Mouse (Mus musculus) forebrain, embryonic 11.5 days (tissue): ENCODE results near the gene Kcnc3. TPM values are rescaled to one million over a fixed set of nuclear protein-coding genes. Genes with fewer than 3 reads are reported as not detected.

Experiments
- ATAC-seq: fragments of 200-750 bp; cut with Nextera tagmentation; replicated peaks from 2 replicates; pipeline ENCODE4 v1.8.0; 2017; ENCODE audit warnings: moderate TSS enrichment; ENCODE audit not compliant: low FRiP score
- DNase-seq: peaks from one replicate; pipeline ENCODE4 v3.0.0-alpha.2; 2017; ENCODE audit warnings: low spot score
- H3K27ac ChIP-seq: fragments of 300-500 bp; sonication (generic); 2 replicates; pipeline ENCODE4 v1.5.1; 2014; ENCODE audit warnings: low read depth, low read length
- H3K27me3 ChIP-seq: fragments of 300-500 bp; sonication (generic); 2 replicates; pipeline ENCODE4 v1.6.1; 2014; ENCODE audit warnings: mild to moderate bottlenecking, low read length, mixed read lengths; ENCODE audit not compliant: control insufficient read depth, insufficient read depth
- H3K36me3 ChIP-seq: fragments of 300-500 bp; sonication (generic); 2 replicates; pipeline ENCODE4 v1.6.1; 2014; ENCODE audit warnings: mild to moderate bottlenecking, low read length, moderate library complexity, mixed read lengths; ENCODE audit not compliant: control insufficient read depth, insufficient read depth
- H3K4me1 ChIP-seq: fragments of 300-500 bp; sonication (generic); replicated peaks from 2 replicates; pipeline ENCODE4 v1.6.1; 2014; ENCODE audit warnings: low read length, mixed read lengths; ENCODE audit not compliant: control insufficient read depth, insufficient read depth
- H3K4me2 ChIP-seq: fragments of 300-500 bp; sonication (generic); 2 replicates; pipeline ENCODE4 v1.6.1; 2014; ENCODE audit warnings: low read depth, mild to moderate bottlenecking, low read length, moderate library complexity, mixed read lengths; ENCODE audit not compliant: severe bottlenecking
- H3K4me3 ChIP-seq: fragments of 300-500 bp; sonication (generic); 2 replicates; pipeline ENCODE4 v1.5.1; 2014; ENCODE audit warnings: low read depth, low read length
- H3K9ac ChIP-seq: fragments of 300-500 bp; sonication (generic); 2 replicates; pipeline ENCODE4 v1.6.1; 2014; ENCODE audit warnings: low read length
- H3K9me3 ChIP-seq: fragments of 300-500 bp; sonication (generic); 2 replicates; pipeline ENCODE4 v1.6.1; 2016; ENCODE audit warnings: low read length, mixed read lengths; ENCODE audit not compliant: control insufficient read depth
- WGBS: fragments of 180-500 bp; shearing (Covaris S2); extraction: QIAGEN DNeasy Blood & Tissue Kit; methylation state at CpG from one replicate; pipeline ENCODE4 v1.1.7; 2014; 5-methylcytosine and 5-hydroxymethylcytosine counted together
- polyA plus RNA-seq: library from polyadenylated mRNA; unstranded; fragments of >200 nt; fragmentation: Nextera tagmentation; extraction: Ambion mirVana; gene quantifications from 2 replicates; pipeline ENCODE4 v1.2.1, GENCODE M21; 2014

Gene Kcnc3
- polyA plus RNA-seq, 1 experiment from 2014 or later, result 1.8 TPM

DNA sequence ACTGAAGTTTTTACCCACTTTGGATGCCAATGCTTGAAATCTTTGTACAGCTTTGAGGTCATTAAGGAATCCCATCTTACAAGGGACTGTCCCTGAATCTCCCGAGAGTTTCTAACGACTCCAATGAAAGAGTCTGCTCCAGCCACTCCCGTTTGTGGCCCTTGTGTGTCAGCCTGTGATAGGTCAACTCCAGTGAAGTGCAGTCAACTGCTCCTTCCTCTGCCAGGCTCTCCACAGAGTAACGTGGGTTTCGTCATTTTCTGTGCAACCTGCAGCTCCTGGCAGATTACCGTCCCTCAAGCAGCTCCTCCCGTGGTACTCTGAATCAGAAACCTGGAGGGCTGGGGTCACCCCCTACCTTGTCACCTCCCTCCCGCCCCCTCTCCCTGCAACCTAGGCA is 27.2 kb upstream of the Kcnc3 start:
- Histone ChIP-seq H3K4me1 (0 out of 2 replicates have a peak, but pooled peaks cover 2% of the 10 kb centered on the region), H3K9ac (no peak overlapping the region), H3K27ac (no peak overlapping the region), H3K27me3 (no peaks in the 10 kb centered on the region), H3K4me2 (no peak overlapping the region), H3K4me3 (no peak overlapping the region), H3K36me3 (no peaks in the 10 kb centered on the region), H3K9me3 (no peaks in the 10 kb centered on the region)
- DNase-seq, result no peak
- WGBS, result 54% methylated on average over 8 of the region's 8 CpGs
- no peak for ATAC-seq

DNA sequence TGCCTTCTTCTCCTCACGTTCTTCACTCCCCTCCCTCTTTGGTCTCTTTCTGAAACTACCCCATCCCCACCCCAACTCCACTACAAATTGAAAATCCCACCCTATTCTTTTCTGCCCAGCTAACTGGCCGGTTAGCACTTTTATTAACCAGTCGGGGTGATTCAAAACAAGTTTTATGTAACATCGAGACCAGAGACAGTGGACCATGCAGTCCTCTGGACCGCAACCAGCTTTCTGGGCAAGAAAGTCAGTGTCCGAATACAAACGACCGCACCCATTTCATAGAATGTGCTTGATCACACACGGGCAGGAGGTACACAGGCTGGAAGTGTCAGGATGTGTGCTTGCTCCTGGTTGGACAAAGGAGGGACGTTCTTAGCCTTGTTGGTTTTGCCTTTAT is 26.0 kb upstream of the Kcnc3 start:
- WGBS, result 86% methylated on average over 10 of the region's 10 CpGs

DNA sequence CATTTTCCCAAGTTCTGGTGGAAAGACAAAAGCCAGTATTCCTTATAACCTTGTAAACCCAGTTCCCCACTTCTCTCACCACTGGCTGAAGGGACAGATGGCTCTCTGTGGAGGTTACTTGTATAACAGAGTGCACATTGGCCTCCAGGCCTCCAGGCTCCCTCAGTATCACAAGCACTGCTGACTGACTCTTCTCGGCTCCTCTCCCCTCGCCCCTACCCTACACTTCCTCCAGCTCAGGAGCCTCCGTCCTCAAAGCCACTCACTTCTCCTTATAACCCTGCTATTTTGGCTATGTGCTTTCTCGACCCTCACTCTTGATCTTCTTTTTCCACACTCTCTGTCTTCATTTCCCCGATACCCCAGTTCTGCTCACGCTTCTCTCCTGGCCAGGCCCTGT is 25.1 kb upstream of the Kcnc3 start:
- Histone ChIP-seq H3K27me3 (no peaks in the 10 kb centered on the region), H3K4me3 (no peak overlapping the region), H3K4me1 (0 out of 2 replicates have a peak, but pooled peaks cover 2% of the 10 kb centered on the region), H3K4me2 (no peak overlapping the region), H3K9ac (no peak overlapping the region), H3K36me3 (no peaks in the 10 kb centered on the region), H3K9me3 (no peaks in the 10 kb centered on the region), H3K27ac (no peak overlapping the region)
- 70% methylated on average over 6 of the region's 6 CpGs for WGBS
- DNase-seq (no peak), ATAC-seq (no peak)

More for the DNA sequence above, 26.0 kb upstream of the Kcnc3 start:
- no peaks in the 10 kb centered on the region for H3K36me3 ChIP-seq
- H3K9ac ChIP-seq, result no peak overlapping the region
- no peak overlapping the region for H3K4me3 ChIP-seq
- ATAC-seq (no peak), DNase-seq (no peak)
- 0 out of 2 replicates have a peak, but pooled peaks cover 2% of the 10 kb centered on the region for H3K4me1 ChIP-seq
- H3K4me2 ChIP-seq, result no peak overlapping the region
- H3K9me3 ChIP-seq, result no peaks in the 10 kb centered on the region
- H3K27me3 ChIP-seq, result no peaks in the 10 kb centered on the region
- no peak overlapping the region for H3K27ac ChIP-seq

DNA sequence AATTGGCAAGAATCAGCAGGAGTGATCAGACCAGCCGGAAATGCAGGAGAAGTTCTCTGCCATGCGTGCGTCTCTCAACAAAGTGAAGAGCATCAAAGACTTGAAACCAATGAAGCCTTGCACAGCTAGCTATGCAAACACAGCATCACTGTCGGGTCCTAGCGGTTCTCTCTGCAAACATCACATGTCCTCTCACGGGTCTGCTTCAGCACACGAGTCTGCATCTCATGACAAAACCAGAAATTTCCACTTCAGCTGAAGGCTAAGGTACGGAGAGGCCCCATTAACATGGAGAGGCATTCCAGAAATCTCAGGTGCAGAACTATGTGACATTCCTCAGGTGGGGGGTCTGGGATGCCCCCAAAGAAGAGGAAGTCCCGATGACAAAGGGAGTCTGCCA is 21.7 kb upstream of the Kcnc3 start:
- DNase-seq, result no peak
- no peaks in the 10 kb centered on the region; the same call in 1 of the 2 replicates for H3K4me1 ChIP-seq
- no peak overlapping the region for H3K9ac ChIP-seq
- no peak overlapping the region for H3K4me2 ChIP-seq
- H3K27ac ChIP-seq, result no peak overlapping the region
- H3K27me3 ChIP-seq, result no peaks in the 10 kb centered on the region
- ATAC-seq, result no peak
- WGBS, result 84% methylated on average over 9 of the region's 9 CpGs
- H3K9me3 ChIP-seq, result no peaks in the 10 kb centered on the region
- H3K36me3 ChIP-seq, result no peaks in the 10 kb centered on the region
- H3K4me3 ChIP-seq, result no peak overlapping the region

DNA sequence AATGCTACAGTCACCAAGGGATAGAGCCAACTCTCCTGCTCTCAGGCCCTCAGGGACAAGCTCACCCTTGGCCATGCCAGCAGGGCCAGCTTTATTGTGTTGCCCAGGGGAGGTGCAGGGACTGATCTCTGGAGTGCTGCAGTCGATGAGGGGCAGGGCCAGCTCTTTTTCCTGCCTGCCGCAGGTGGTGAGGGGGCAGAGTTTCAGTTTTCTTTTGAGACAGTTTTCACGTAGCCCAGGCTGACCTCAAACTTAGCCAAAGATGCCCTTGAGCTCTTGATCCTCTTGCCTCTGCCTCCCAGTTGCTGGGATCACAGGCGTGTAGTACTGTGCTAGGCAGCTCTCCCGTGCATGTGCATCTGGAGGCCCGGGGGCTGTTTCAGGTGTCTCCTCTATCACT is 19.5 kb upstream of the Kcnc3 start:
- Histone ChIP-seq H3K4me1 (no peaks in the 10 kb centered on the region; the same call in 1 of the 2 replicates), H3K4me2 (no peak overlapping the region), H3K36me3 (no peaks in the 10 kb centered on the region), H3K9ac (no peak overlapping the region; the same call in 1 of the 2 replicates), H3K27me3 (no peaks in the 10 kb centered on the region), H3K4me3 (no peak overlapping the region), H3K9me3 (no peaks in the 10 kb centered on the region), H3K27ac (no peak overlapping the region)
- DNase-seq, result no peak
- WGBS, result 82% methylated on average over 6 of the region's 6 CpGs
- ATAC-seq, result no peak

DNA sequence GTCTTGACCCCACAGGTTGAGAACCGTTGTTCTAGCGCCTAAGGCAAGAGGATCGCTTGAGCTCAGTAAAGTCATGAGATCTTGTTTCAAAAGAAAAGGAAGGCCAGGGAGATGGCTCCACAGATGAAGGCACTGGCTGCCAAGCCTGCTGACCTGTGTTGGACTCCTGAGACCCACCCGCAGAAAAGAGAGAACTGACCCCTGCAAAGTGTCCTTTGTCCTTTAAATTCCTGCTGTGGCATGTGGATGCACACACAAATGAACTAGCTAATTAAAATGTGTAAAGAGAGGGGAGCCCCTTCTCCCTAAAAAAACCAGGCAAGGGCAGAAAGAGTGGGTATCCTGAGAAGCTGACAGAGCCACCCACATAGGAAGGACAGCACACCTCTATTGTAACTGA is 18.7 kb upstream of the Kcnc3 start:
- no peak overlapping the region for H3K9ac ChIP-seq
- H3K9me3 ChIP-seq, result no peaks in the 10 kb centered on the region
- H3K4me2 ChIP-seq, result no peak overlapping the region
- WGBS, result 21% methylated on average over 4 of the region's 4 CpGs
- no peaks in the 10 kb centered on the region; the same call in 1 of the 2 replicates for H3K4me1 ChIP-seq
- DNase-seq (no peak), ATAC-seq (no peak)
- H3K36me3 ChIP-seq, result no peaks in the 10 kb centered on the region
- H3K27ac ChIP-seq, result no peak overlapping the region
- no peaks in the 10 kb centered on the region for H3K27me3 ChIP-seq
- H3K4me3 ChIP-seq, result no peak overlapping the region

DNA sequence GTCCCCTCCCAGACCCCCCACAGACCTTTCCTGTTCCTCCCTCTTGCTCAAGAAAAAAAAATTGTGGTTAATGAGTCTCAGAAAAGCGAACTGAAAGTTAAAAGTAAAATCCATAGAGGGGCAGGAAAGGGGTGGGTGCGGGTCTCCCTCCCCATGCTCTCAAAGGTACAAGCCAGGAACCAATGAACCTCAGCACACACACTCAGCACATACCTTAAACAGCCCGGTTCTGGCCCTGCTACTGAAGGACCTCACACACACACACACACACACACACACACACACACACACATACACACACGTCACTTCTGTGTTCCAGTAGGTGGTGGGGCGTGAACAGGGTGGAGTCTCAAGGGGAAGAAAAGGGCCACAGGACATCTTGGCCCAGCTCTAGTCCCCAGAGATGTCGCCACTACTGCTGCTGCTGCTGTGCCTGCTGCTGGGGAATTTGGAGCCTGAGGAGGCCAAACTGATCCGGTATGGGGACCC is 18.2 kb upstream of the Kcnc3 start, which contains the start of gene Napsa:
Napsa (plus strand) TSS at position 168 of the 489 bp plus-strand sequence.
- Histone ChIP-seq H3K4me3 (no peak within 1 kb of the TSS), H3K9me3 (no peaks in the 10 kb centered on the region), H3K27me3 (no peaks in the 10 kb centered on the region), H3K27ac (no peak within 1 kb of the TSS), H3K4me2 (no peak within 1 kb of the TSS), H3K36me3 (no peaks in the 10 kb centered on the region), H3K9ac (no peak within 1 kb of the TSS), H3K4me1 (no peaks in the 10 kb centered on the region; the same call in 1 of the 2 replicates)
- DNase-seq, result no peak
- no peak for ATAC-seq
- 35% methylated on average over 7 of the region's 7 CpGs for WGBS

DNA sequence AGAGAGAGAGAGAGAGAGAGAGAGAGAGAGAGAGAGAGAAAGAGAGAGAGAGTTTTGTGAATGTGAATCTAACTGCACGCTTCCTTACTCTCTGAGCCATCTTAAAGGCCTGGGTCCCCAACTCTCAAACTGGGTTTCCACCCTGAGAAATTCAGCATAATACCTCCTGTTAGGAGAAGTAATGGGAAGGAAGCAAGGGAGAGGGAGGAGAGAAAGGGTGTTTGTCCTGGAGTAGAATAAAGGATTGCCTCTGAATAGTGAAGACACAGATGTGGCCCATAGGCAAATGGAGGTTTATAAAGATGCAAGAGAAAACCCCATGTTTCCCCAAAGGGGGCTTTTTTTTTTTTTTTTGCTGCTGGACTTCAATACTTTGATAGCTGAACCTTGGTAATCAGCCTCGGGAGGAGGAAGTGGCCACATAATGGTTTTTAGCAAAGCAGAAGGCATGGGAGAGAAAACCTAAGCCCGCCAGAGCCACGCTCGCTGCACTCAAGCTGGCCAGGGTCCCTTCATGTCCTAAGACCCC is 17.4 kb upstream of the Kcnc3 start:
- Histone ChIP-seq H3K27ac (no peak overlapping the region), H3K4me3 (no peak overlapping the region), H3K4me2 (no peak overlapping the region), H3K36me3 (no peaks in the 10 kb centered on the region), H3K4me1 (no peaks in the 10 kb centered on the region; the same call in 1 of the 2 replicates), H3K27me3 (no peaks in the 10 kb centered on the region), H3K9ac (no peak overlapping the region), H3K9me3 (no peaks in the 10 kb centered on the region)
- ATAC-seq (no peak), DNase-seq (no peak)
- WGBS, result 76% methylated on average over 5 of the region's 5 CpGs

DNA sequence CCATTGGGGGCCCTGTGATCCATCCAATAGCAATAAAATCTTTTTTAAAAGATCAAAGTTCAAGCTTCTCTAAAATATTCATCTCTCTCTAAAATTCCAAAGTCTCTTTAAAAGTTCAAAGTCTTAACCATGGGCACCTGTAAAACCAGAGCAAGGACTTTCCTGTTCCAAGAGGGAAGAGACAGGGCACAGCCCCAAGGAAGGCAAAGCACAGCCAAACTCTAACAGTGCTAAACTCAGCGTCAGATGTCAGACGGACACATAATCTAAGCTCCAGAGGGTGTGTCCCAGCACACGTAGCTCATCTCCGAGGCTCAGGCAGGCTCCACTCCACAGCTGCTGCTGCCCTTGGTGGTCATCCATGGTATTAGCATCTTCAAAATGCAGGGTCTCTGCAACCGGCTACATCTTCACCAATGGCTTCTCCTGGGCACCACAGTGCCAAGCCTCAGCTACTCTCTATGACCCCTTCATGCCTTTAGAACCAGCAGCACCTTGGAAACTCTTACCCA is 14.1 kb upstream of the Kcnc3 start:
- H3K4me3 ChIP-seq, result no peak overlapping the region
- H3K4me1 ChIP-seq, result no peaks in the 10 kb centered on the region; the same call in 1 of the 2 replicates
- H3K27ac ChIP-seq, result no peak overlapping the region
- 56% methylated on average over 5 of the region's 5 CpGs for WGBS
- ATAC-seq (no peak), DNase-seq (no peak)
- peaks cover 3% of the 10 kb centered on the region; the same call in 1 of the 2 replicates for H3K9me3 ChIP-seq
- no peaks in the 10 kb centered on the region for H3K36me3 ChIP-seq
- H3K27me3 ChIP-seq, result no peaks in the 10 kb centered on the region
- H3K9ac ChIP-seq, result no peak overlapping the region
- no peak overlapping the region for H3K4me2 ChIP-seq
